Mouse (Mus musculus): ENCODE results near the gene Srarp.

Gene Srarp

GRCm38 (mm10) chr4:141458236-141458635 is 22.3 kb upstream of the Srarp start:
- DNase-seq (ENCODE audit: low read depth in 2 of 2, low spot score in 2 of 2), result no peak

GRCm38 (mm10) chr4:141456193-141456938 is 20.5 kb upstream of the Srarp start:
- no peak for DNase-seq (ENCODE audit: low read depth in 2 of 2, low spot score in 2 of 2)

- no peak for DNase-seq (ENCODE audit: low read depth in 2 of 2, low spot score in 2 of 2)
These were observed 19.6 kb upstream of the Srarp start for GRCm38 (mm10) chr4:141455526-141455925.

- DNase-seq (ENCODE audit: low read depth in 2 of 2, low spot score in 2 of 2), result peak; percentile 42 to 62
These were observed 18.9 kb upstream of the Srarp start for GRCm38 (mm10) chr4:141454581-141455350.

- no peak for DNase-seq (ENCODE audit: low read depth in 2 of 2, low spot score in 2 of 2)
These were observed 16.1 kb upstream of the Srarp start for GRCm38 (mm10) chr4:141451916-141452450.

- no peak for DNase-seq (ENCODE audit: low read depth in 2 of 2, low spot score in 2 of 2)
These were observed 15.3 kb upstream of the Srarp start for GRCm38 (mm10) chr4:141451251-141451650.

- DNase-seq (ENCODE audit: low read depth in 2 of 2, low spot score in 2 of 2), result no peak
These were observed 10.3 kb upstream of the Srarp start for GRCm38 (mm10) chr4:141446211-141446610.

GRCm38 (mm10) chr4:141445328-141445720 is 9.4 kb upstream of the Srarp start:
- no peak for DNase-seq (ENCODE audit: low read depth in 2 of 2, low spot score in 2 of 2)

GRCm38 (mm10) chr4:141444451-141445327 is 8.8 kb upstream of the Srarp start, which contains the start of gene Zbtb17:
Zbtb17 (plus strand) TSS chr4:141444654.
- peak; percentile 83 to 86 for DNase-seq (ENCODE audit: low read depth in 2 of 2, low spot score in 2 of 2)

- no peak for DNase-seq (ENCODE audit: low read depth in 2 of 2, low spot score in 2 of 2)
These were observed 7.9 kb upstream of the Srarp start for GRCm38 (mm10) chr4:141443641-141444429.

GRCm38 (mm10) chr4:141440877-141441276 is 5.0 kb upstream of the Srarp start:
- DNase-seq (ENCODE audit: low read depth in 2 of 2, low spot score in 2 of 2), result no peak

GRCm38 (mm10) chr4:141439083-141439803 is 3.3 kb upstream of the Srarp start:
- no peak for DNase-seq (ENCODE audit: low read depth in 2 of 2, low spot score in 2 of 2)

GRCm38 (mm10) chr4:141433191-141433590 is 2.7 kb downstream of the Srarp start:
- no peak for DNase-seq (ENCODE audit: low read depth in 2 of 2, low spot score in 2 of 2)

GRCm38 (mm10) chr4:141432666-141433065 is 3.2 kb downstream of the Srarp start:
- no peak for DNase-seq (ENCODE audit: low read depth in 2 of 2, low spot score in 2 of 2)

GRCm38 (mm10) chr4:141430997-141431396 is 4.9 kb downstream of the Srarp start:
- peak; percentile 60 to 69 for DNase-seq (ENCODE audit: low read depth in 2 of 2, low spot score in 2 of 2)

GRCm38 (mm10) chr4:141429847-141430246 is 6.1 kb downstream of the Srarp start:
- DNase-seq (ENCODE audit: low read depth in 2 of 2, low spot score in 2 of 2), result no peak

GRCm38 (mm10) chr4:141429381-141429780 is 6.5 kb downstream of the Srarp start:
- DNase-seq (ENCODE audit: low read depth in 2 of 2, low spot score in 2 of 2), result no peak

GRCm38 (mm10) chr4:141427921-141428320 is 8.0 kb downstream of the Srarp start:
- DNase-seq (ENCODE audit: low read depth in 2 of 2, low spot score in 2 of 2), result no peak

Measured in CD8-positive naive resting alpha-beta T cell, adult 2 months (primary cell).